ENCODE assay signal across 8 mouse cellular contexts in genomic region chr19:3855091-3855490, GRCm38 (mm10). TPM values are rescaled to one million over a fixed set of nuclear protein-coding genes. Genes with fewer than 3 reads are reported as not detected.
A peak's percentile ranks its signal among the peaks of the same experiment; 100 is the strongest.
DNase-seq lines count a peak whose midpoint lies in the region; ATAC-seq and TF ChIP-seq lines count a peak whose summit lies in the region.

No protein-coding gene starts in this region.

- H3K9me3 ChIP-seq in heart, embryonic 15.5 days (replicated peaks), result no peaks in the 10 kb centered on the region
- H3K9me3 ChIP-seq in forebrain, embryonic 13.5 days (replicated peaks), result no peaks in the 10 kb centered on the region
- no peaks in the 10 kb centered on the region for H3K9me3 ChIP-seq in liver, embryonic 13.5 days (replicated peaks)

- 70% methylated on average over 6 of the region's 6 CpGs for WGBS in heart, embryonic 15.5 days
- WGBS in forebrain, embryonic 13.5 days, result 64% methylated on average over 6 of the region's 6 CpGs
- WGBS in liver, embryonic 13.5 days (ENCODE audit: insufficient replicate concordance), result 53% methylated on average over 6 of the region's 6 CpGs
- WGBS in thymus, adult 2 months, result 22% methylated on average over 6 of the region's 6 CpGs

- no peak for DNase-seq in heart, postnatal 25 days (ENCODE audit: low spot score)
- DNase-seq in A20 (ENCODE audit: low read depth, low spot score), result peak; percentile 54
- DNase-seq in liver, embryonic 13.5 days, result no peak
- no peak for DNase-seq in natural killer cell, adult 2 months (ENCODE audit: low spot score in 2 of 2)
- DNase-seq in thymus, postnatal 10 days (ENCODE audit: low spot score in 2 of 2), result no peak
- DNase-seq in thymus, adult 2 months, result no peak

- H3K36me3 ChIP-seq in heart, embryonic 15.5 days, result no peaks in the 10 kb centered on the region
- H3K36me3 ChIP-seq in forebrain, embryonic 13.5 days (ENCODE audit: poor library complexity, severe bottlenecking), result no peaks in the 10 kb centered on the region
- no peaks in the 10 kb centered on the region for H3K36me3 ChIP-seq in liver, embryonic 13.5 days
- no peaks in the 10 kb centered on the region for H3K36me3 ChIP-seq in thymus, adult 2 months (ENCODE audit: control insufficient read depth, insufficient read depth, low read length)

- H3K4me3 ChIP-seq in heart, embryonic 15.5 days, result no peak overlapping the region
- no peak overlapping the region for H3K4me3 ChIP-seq in forebrain, embryonic 13.5 days
- H3K4me3 ChIP-seq in liver, embryonic 13.5 days (replicated peaks), result no peak overlapping the region
- no peak overlapping the region for H3K4me3 ChIP-seq in thymus, adult 2 months (ENCODE audit: control insufficient read depth, insufficient read depth, low read length)

- TF ChIP-seq CTCF in thymus, adult 2 months (IDR thresholded peaks at IDR 0.05; ENCODE audit: borderline replicate concordance, control insufficient read depth, extremely low read depth, insufficient read depth, low read length, poor library complexity), result no peak

- H3K27me3 ChIP-seq in heart, embryonic 15.5 days, result no peaks in the 10 kb centered on the region
- H3K27me3 ChIP-seq in forebrain, embryonic 13.5 days, result no peaks in the 10 kb centered on the region
- H3K27me3 ChIP-seq in liver, embryonic 13.5 days, result no peaks in the 10 kb centered on the region
- no peaks in the 10 kb centered on the region for H3K27me3 ChIP-seq in thymus, adult 2 months (ENCODE audit: control insufficient read depth, insufficient read depth, low read length)

- H3K9ac ChIP-seq in heart, embryonic 15.5 days, result no peak overlapping the region
- H3K9ac ChIP-seq in forebrain, embryonic 13.5 days, result no peak overlapping the region
- H3K9ac ChIP-seq in liver, embryonic 13.5 days, result no peak overlapping the region

- peaks cover 36% of the 10 kb centered on the region for H3K4me1 ChIP-seq in heart, embryonic 15.5 days (replicated peaks)
- peaks cover 42% of the 10 kb centered on the region for H3K4me1 ChIP-seq in forebrain, embryonic 13.5 days
- peaks cover 54% of the 10 kb centered on the region for H3K4me1 ChIP-seq in liver, embryonic 13.5 days (replicated peaks)
- H3K4me1 ChIP-seq in thymus, adult 2 months (replicated peaks; ENCODE audit: control insufficient read depth, insufficient read depth, low read length), result peaks cover 17% of the 10 kb centered on the region

- no peak for ATAC-seq in heart, embryonic 15.5 days (replicated peaks; ENCODE audit: insufficient number of reproducible peaks, insufficient read depth, low FRiP score, low read depth)
- no peak for ATAC-seq in forebrain, embryonic 13.5 days
- ATAC-seq in liver, embryonic 13.5 days (ENCODE audit: low read depth), result no peak

- 0 out of 2 replicates have a peak overlapping the region, but pooled peaks have one; percentile 8 for H3K27ac ChIP-seq in heart, embryonic 15.5 days
- no peak overlapping the region for H3K27ac ChIP-seq in forebrain, embryonic 13.5 days
- no peak overlapping the region for H3K27ac ChIP-seq in liver, embryonic 13.5 days
- no peak overlapping the region for H3K27ac ChIP-seq in thymus, adult 2 months (ENCODE audit: control insufficient read depth, insufficient read depth, low read length)

- H3K4me2 ChIP-seq in heart, embryonic 15.5 days, result no peak overlapping the region; the same call in 1 of the 2 replicates
- peak overlapping the region; percentile 12 for H3K4me2 ChIP-seq in forebrain, embryonic 13.5 days
- H3K4me2 ChIP-seq in liver, embryonic 13.5 days, result 0 out of 2 replicates have a peak overlapping the region, but pooled peaks have one; percentile 3

- TF ChIP-seq POLR2A in thymus, adult 2 months (IDR thresholded peaks at IDR 0.05; ENCODE audit: control insufficient read depth, extremely low read depth, insufficient read depth, low read length, poor library complexity), result no peak

- intact Hi-C loops in heart, postnatal 25 days (cut with DNase I), result no loop called here

RNA-seq across cellular contexts. Expression of gene Chka, which starts 3.5 kb away (rescaled TPM):
- 24.9 and 32.0 TPM in 2 replicates for polyA plus RNA-seq in heart, embryonic 15.5 days (2015; fragmentation: Nextera tagmentation; extraction: Ambion mirVana)
- 10 to 100 TPM in 1 of 2 experiments, 1 to 10 TPM in 1; 9.5 to 13.0 TPM for total RNA-seq in heart, postnatal 25 days (2021)
- polyA plus RNA-seq in forebrain, embryonic 13.5 days (2015; fragmentation: Nextera tagmentation; extraction: Ambion mirVana), result 53.1 and 54.8 TPM in 2 replicates
- polyA plus RNA-seq in liver, embryonic 13.5 days (2015; fragmentation: Nextera tagmentation; extraction: Ambion mirVana), result 15.8 and 18.6 TPM in 2 replicates
- 39.1 and 44.2 TPM in 2 replicates for polyA plus RNA-seq in thymus, adult 2 months (2012; rRNA removed)

RNA-seq across cellular contexts. Expression of gene Tcirg1, which starts 51.8 kb away (rescaled TPM):
- 24.9 and 39.6 TPM in 2 replicates for polyA plus RNA-seq in heart, embryonic 15.5 days (2015; fragmentation: Nextera tagmentation; extraction: Ambion mirVana)
- 1 to 10 TPM; 8.9 to 9.8 TPM for total RNA-seq in heart, postnatal 25 days (2021)
- polyA plus RNA-seq in forebrain, embryonic 13.5 days (2015; fragmentation: Nextera tagmentation; extraction: Ambion mirVana), result 10.4 and 11.3 TPM in 2 replicates
- polyA plus RNA-seq in liver, embryonic 13.5 days (2015; fragmentation: Nextera tagmentation; extraction: Ambion mirVana), result 18.0 and 18.8 TPM in 2 replicates
- polyA plus RNA-seq in thymus, adult 2 months (2012; rRNA removed), result 270 and 293 TPM in 2 replicates

RNA-seq across cellular contexts. Expression of gene Ndufs8, which starts 57.5 kb away (rescaled TPM):
- polyA plus RNA-seq in heart, embryonic 15.5 days (2015; fragmentation: Nextera tagmentation; extraction: Ambion mirVana), result 371 and 387 TPM in 2 replicates
- total RNA-seq in heart, postnatal 25 days (2021), result 100 to 1,000 TPM; 538 TPM
- polyA plus RNA-seq in forebrain, embryonic 13.5 days (2015; fragmentation: Nextera tagmentation; extraction: Ambion mirVana), result 197 and 208 TPM in 2 replicates
- polyA plus RNA-seq in liver, embryonic 13.5 days (2015; fragmentation: Nextera tagmentation; extraction: Ambion mirVana), result 189 and 217 TPM in 2 replicates
- 287 and 340 TPM in 2 replicates for polyA plus RNA-seq in thymus, adult 2 months (2012; rRNA removed)
